Mouse (Mus musculus): ENCODE measurements around the gene Cttn. TPM values are rescaled to one million over a fixed set of nuclear protein-coding genes. Genes with fewer than 3 reads are reported as not detected.

Gene Cttn
- polyA plus RNA-seq, 1 experiment from 2014 or later, result 202 TPM

DNA sequence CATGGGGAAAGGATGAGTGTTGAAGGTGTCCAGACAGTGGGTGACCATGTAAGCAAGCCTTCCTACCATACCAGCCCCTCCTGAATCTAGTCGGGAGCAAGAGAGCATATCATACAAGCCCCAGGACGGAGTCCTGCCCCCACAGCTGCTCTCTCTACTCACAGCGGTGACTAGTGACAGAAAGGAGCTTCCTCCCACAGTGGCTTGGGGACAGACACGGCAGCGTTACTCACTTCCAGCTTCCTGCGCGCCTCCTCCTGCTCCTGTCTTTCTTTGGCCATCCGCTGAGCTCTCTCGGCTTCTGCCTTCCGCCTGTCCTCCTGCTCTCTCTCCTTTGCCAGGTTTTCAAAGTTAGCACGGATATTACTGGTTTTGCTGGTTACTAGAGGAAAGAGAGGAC is 29.3 kb downstream of the Cttn start:
- ATAC-seq (ENCODE audit: insufficient read depth, low FRiP score, low TSS enrichment) (no peak), DNase-seq (ENCODE audit: low spot score) (no peak)
- no peaks in the 10 kb centered on the region for H3K9me3 ChIP-seq (ENCODE audit: control insufficient read depth, low read length)
- H3K36me3 ChIP-seq (ENCODE audit: control insufficient read depth, insufficient read depth, low read length), result peaks cover 40% of the 10 kb centered on the region
- no peaks in the 10 kb centered on the region for H3K27me3 ChIP-seq (ENCODE audit: control insufficient read depth, insufficient read depth, low read length)
- H3K4me2 ChIP-seq (ENCODE audit: low read depth), result no peak overlapping the region
- no peak overlapping the region for H3K27ac ChIP-seq (ENCODE audit: low read depth, low read length)
- 96% methylated on average over 11 of the region's 11 CpGs for WGBS
- no peak overlapping the region for H3K4me3 ChIP-seq (ENCODE audit: low read depth, low read length)
- H3K9ac ChIP-seq (ENCODE audit: low read length), result no peak overlapping the region
- no peaks in the 10 kb centered on the region for H3K4me1 ChIP-seq (ENCODE audit: control insufficient read depth, insufficient read depth, low read length)

- 98% methylated on average over 7 of the region's 7 CpGs for WGBS
- H3K27ac ChIP-seq (ENCODE audit: low read depth, low read length), result no peak overlapping the region
- H3K36me3 ChIP-seq (ENCODE audit: control insufficient read depth, insufficient read depth, low read length), result peaks cover 34% of the 10 kb centered on the region
- ATAC-seq (ENCODE audit: insufficient read depth, low FRiP score, low TSS enrichment) (no peak), DNase-seq (ENCODE audit: low spot score) (no peak)
- no peaks in the 10 kb centered on the region for H3K4me1 ChIP-seq (ENCODE audit: control insufficient read depth, insufficient read depth, low read length)
- H3K9me3 ChIP-seq (ENCODE audit: control insufficient read depth, low read length), result no peaks in the 10 kb centered on the region
- H3K4me2 ChIP-seq (ENCODE audit: low read depth), result no peak overlapping the region
- H3K4me3 ChIP-seq (ENCODE audit: low read depth, low read length), result no peak overlapping the region
- H3K9ac ChIP-seq (ENCODE audit: low read length), result no peak overlapping the region
- H3K27me3 ChIP-seq (ENCODE audit: control insufficient read depth, insufficient read depth, low read length), result no peaks in the 10 kb centered on the region
Observed at GRCm38 (mm10) chr7:144438811-144439210, 32.0 kb downstream of the Cttn start.

DNA sequence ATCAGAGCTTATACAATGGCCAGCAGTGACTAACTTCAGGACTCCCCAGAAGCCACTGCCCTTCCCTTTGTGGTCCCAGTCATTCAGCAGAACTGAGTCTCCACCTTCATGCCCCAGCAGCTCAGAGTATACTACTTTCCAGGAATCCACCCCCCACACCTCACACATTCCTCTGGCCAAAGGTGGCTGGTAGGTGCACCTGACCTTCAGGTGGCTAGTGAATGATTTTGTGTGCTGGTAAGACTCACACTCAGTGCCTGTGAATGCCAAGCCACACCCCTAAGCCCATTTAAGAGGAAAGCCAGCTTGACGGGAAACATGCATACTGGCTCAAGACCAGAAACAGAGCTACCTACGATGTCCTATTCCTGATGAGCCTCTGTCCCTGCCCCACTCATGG is 37.9 kb downstream of the Cttn start:
- Histone ChIP-seq H3K9ac (ENCODE audit: low read length) (no peak overlapping the region), H3K4me1 (ENCODE audit: control insufficient read depth, insufficient read depth, low read length) (no peaks in the 10 kb centered on the region), H3K4me3 (ENCODE audit: low read depth, low read length) (no peak overlapping the region), H3K36me3 (ENCODE audit: control insufficient read depth, insufficient read depth, low read length) (peaks cover 6% of the 10 kb centered on the region), H3K27ac (ENCODE audit: low read depth, low read length) (no peak overlapping the region), H3K27me3 (ENCODE audit: control insufficient read depth, insufficient read depth, low read length) (no peaks in the 10 kb centered on the region), H3K9me3 (ENCODE audit: control insufficient read depth, low read length) (no peaks in the 10 kb centered on the region), H3K4me2 (ENCODE audit: low read depth) (no peak overlapping the region)
- WGBS, result 79% methylated on average over 2 of the region's 2 CpGs
- no peak for DNase-seq (ENCODE audit: low spot score)
- no peak for ATAC-seq (ENCODE audit: insufficient read depth, low FRiP score, low TSS enrichment)

DNA sequence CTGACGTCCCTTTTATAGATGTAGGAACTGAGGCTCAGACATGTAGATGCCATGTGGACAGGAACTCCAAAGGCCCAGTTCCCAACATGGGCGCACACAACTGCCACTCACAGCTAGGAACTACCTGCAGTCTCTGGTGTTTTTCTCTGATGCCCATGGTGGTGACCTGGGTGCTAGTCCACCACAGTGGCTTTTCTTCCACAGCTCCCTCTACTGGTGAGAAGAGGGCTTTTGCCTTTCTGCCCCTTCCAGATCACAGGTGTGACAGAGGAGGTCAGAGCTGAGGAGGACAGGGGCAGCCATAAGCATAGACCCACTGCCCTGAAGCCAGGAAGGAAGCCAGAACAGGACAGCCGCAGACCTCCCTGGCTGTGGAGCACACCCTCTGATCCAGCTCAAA is 43.3 kb downstream of the Cttn start:
- no peak for DNase-seq (ENCODE audit: low spot score)
- 77% methylated on average over 3 of the region's 3 CpGs for WGBS
- Histone ChIP-seq H3K9ac (ENCODE audit: low read length) (no peak overlapping the region), H3K27ac (ENCODE audit: low read depth, low read length) (no peak overlapping the region), H3K4me2 (ENCODE audit: low read depth) (no peak overlapping the region), H3K36me3 (ENCODE audit: control insufficient read depth, insufficient read depth, low read length) (no peaks in the 10 kb centered on the region), H3K27me3 (ENCODE audit: control insufficient read depth, insufficient read depth, low read length) (no peaks in the 10 kb centered on the region), H3K9me3 (ENCODE audit: control insufficient read depth, low read length) (no peaks in the 10 kb centered on the region), H3K4me1 (ENCODE audit: control insufficient read depth, insufficient read depth, low read length) (no peaks in the 10 kb centered on the region), H3K4me3 (ENCODE audit: low read depth, low read length) (no peak overlapping the region)
- ATAC-seq (ENCODE audit: insufficient read depth, low FRiP score, low TSS enrichment), result no peak

DNA sequence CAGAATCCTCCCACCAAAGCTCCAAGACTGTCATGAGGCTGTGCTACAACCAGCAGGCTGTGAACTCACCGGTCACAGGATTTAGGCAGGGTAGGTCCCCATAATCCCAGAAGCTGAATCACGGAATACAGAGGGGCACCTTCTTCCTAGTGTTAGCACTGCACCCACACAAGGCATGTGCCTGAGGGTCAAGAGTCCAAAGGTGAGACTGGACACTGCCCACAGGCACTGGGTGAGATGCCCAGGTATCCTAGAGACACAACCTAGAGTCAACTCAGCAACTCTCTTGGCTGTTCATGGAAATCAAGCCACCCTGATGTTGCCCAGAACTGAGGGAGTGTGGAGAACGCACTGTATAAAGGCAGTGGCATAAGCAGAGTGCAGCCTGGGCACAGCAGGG is 44.2 kb downstream of the Cttn start:
- no peak for DNase-seq (ENCODE audit: low spot score)
- Histone ChIP-seq H3K36me3 (ENCODE audit: control insufficient read depth, insufficient read depth, low read length) (no peaks in the 10 kb centered on the region), H3K27ac (ENCODE audit: low read depth, low read length) (no peak overlapping the region), H3K4me1 (ENCODE audit: control insufficient read depth, insufficient read depth, low read length) (no peaks in the 10 kb centered on the region), H3K4me2 (ENCODE audit: low read depth) (no peak overlapping the region), H3K9me3 (ENCODE audit: control insufficient read depth, low read length) (no peaks in the 10 kb centered on the region), H3K9ac (ENCODE audit: low read length) (no peak overlapping the region), H3K4me3 (ENCODE audit: low read depth, low read length) (no peak overlapping the region), H3K27me3 (ENCODE audit: control insufficient read depth, insufficient read depth, low read length) (no peaks in the 10 kb centered on the region)
- 84% methylated on average over 3 of the region's 3 CpGs for whole genome bisulfite sequencing
- ATAC-seq (ENCODE audit: insufficient read depth, low FRiP score, low TSS enrichment), result no peak

DNA sequence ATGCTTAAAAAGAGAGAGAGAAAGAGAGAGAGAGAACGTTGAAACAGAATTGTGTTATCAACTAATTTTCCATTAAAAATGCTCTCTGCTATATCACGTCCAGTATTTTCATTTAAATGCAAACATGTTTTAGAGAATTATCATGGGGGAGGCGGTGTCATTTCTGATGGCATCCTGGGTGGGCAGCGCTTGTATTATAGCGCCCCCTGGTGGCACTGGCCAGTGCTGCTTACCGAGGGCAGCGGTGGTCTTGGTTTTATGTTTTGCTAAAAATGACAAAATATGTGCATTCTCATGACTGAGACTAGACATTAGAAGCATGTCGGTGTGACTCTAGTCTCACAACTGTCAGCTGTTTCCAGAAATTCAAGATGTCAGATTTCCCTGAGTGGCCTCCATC is 44.9 kb downstream of the Cttn start:
- DNase-seq (ENCODE audit: low spot score), result peak; percentile 70
- H3K4me3 ChIP-seq (ENCODE audit: low read depth, low read length), result no peak overlapping the region
- H3K9me3 ChIP-seq (ENCODE audit: control insufficient read depth, low read length), result no peaks in the 10 kb centered on the region
- H3K4me2 ChIP-seq (ENCODE audit: low read depth), result no peak overlapping the region
- H3K27me3 ChIP-seq (ENCODE audit: control insufficient read depth, insufficient read depth, low read length), result no peaks in the 10 kb centered on the region
- WGBS, result 15% methylated on average over 8 of the region's 8 CpGs
- H3K36me3 ChIP-seq (ENCODE audit: control insufficient read depth, insufficient read depth, low read length), result no peaks in the 10 kb centered on the region
- no peak overlapping the region for H3K27ac ChIP-seq (ENCODE audit: low read depth, low read length)
- ATAC-seq (ENCODE audit: insufficient read depth, low FRiP score, low TSS enrichment), result no peak
- H3K4me1 ChIP-seq (ENCODE audit: control insufficient read depth, insufficient read depth, low read length), result no peaks in the 10 kb centered on the region
- H3K9ac ChIP-seq (ENCODE audit: low read length), result no peak overlapping the region

- Histone ChIP-seq H3K9me3 (ENCODE audit: control insufficient read depth, low read length) (no peaks in the 10 kb centered on the region), H3K36me3 (ENCODE audit: control insufficient read depth, insufficient read depth, low read length) (no peaks in the 10 kb centered on the region), H3K4me3 (ENCODE audit: low read depth, low read length) (no peak overlapping the region), H3K27me3 (ENCODE audit: control insufficient read depth, insufficient read depth, low read length) (no peaks in the 10 kb centered on the region), H3K27ac (ENCODE audit: low read depth, low read length) (no peak overlapping the region), H3K4me2 (ENCODE audit: low read depth) (no peak overlapping the region), H3K9ac (ENCODE audit: low read length) (no peak overlapping the region), H3K4me1 (ENCODE audit: control insufficient read depth, insufficient read depth, low read length) (peaks cover 8% of the 10 kb centered on the region; the same call in 1 of the 2 replicates)
- ATAC-seq (ENCODE audit: insufficient read depth, low FRiP score, low TSS enrichment) (no peak), DNase-seq (ENCODE audit: low spot score) (no peak)
- WGBS, result 73% methylated on average over 6 of the region's 6 CpGs
Observed at GRCm38 (mm10) chr7:144421478-144421877, 49.3 kb downstream of the Cttn start.

DNA sequence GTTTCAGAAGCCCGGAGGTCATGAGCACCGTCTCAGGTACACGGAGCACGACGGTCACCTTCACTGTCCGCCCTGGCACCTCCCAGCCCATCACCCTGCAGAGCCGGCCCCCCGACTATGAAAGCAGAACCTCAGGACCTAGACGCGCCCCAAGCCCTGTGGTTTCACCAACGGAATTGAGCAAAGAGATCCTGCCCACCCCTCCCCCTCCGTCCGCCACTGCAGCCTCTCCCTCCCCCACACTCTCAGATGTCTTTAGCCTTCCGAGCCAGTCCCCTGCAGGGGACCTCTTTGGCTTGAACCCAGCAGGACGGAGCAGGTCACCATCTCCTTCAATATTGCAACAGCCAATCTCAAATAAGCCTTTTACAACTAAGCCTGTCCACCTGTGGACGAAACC is 50.3 kb downstream of the Cttn start:
- ATAC-seq (ENCODE audit: insufficient read depth, low FRiP score, low TSS enrichment), result no peak
- Histone ChIP-seq H3K4me2 (ENCODE audit: low read depth) (no peak overlapping the region), H3K4me3 (ENCODE audit: low read depth, low read length) (no peak overlapping the region), H3K4me1 (ENCODE audit: control insufficient read depth, insufficient read depth, low read length) (peaks cover 8% of the 10 kb centered on the region; the same call in 1 of the 2 replicates), H3K9me3 (ENCODE audit: control insufficient read depth, low read length) (no peaks in the 10 kb centered on the region), H3K27me3 (ENCODE audit: control insufficient read depth, insufficient read depth, low read length) (no peaks in the 10 kb centered on the region), H3K27ac (ENCODE audit: low read depth, low read length) (no peak overlapping the region), H3K9ac (ENCODE audit: low read length) (no peak overlapping the region), H3K36me3 (ENCODE audit: control insufficient read depth, insufficient read depth, low read length) (no peaks in the 10 kb centered on the region)
- DNase-seq (ENCODE audit: low spot score), result no peak
- 30% methylated on average over 16 of the region's 16 CpGs for WGBS

DNA sequence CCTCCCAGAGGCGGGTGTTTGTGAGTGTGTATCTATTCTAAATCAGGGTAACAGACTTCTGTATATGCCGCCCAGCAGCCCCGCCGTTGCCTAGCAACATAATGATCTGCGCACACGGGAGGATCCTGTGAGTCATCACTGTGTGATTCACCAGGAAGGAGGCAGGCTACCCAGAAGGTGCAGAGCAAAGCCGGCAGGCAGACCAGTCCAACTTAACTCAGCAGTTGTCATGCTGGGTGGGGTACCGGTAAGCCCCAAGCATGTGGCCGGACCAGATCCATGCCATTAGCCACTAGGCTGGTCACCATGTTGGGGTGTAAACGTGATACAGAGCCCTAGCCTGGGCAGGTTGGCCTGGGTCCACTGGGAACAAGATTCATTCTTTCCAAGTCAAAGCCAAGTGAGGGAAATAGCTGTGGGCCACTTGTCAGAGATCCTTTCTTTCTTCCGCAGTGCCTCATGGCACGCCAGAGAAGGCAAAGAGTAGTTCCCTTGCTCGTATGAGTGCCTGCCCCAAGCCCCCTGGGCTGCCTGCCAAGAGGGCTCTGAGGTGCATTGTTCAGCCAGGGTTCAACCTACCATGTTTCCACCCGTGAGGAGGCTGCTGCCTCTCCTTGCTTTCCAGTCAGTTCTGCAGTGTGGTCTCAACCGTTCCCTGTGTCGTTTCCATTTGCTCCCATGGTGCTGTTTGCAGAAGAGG is 53.0 kb downstream of the Cttn start:
- Histone ChIP-seq H3K27ac (ENCODE audit: low read depth, low read length) (peak overlapping the region; percentile 50; the same call in 1 of the 2 replicates), H3K4me2 (ENCODE audit: low read depth) (no peak overlapping the region), H3K36me3 (ENCODE audit: control insufficient read depth, insufficient read depth, low read length) (no peaks in the 10 kb centered on the region), H3K4me3 (ENCODE audit: low read depth, low read length) (no peak overlapping the region), H3K9ac (ENCODE audit: low read length) (no peak overlapping the region), H3K4me1 (ENCODE audit: control insufficient read depth, insufficient read depth, low read length) (peaks cover 8% of the 10 kb centered on the region; the same call in 1 of the 2 replicates), H3K9me3 (ENCODE audit: control insufficient read depth, low read length) (no peaks in the 10 kb centered on the region), H3K27me3 (ENCODE audit: control insufficient read depth, insufficient read depth, low read length) (no peaks in the 10 kb centered on the region)
- DNase-seq (ENCODE audit: low spot score) (peak; percentile 62), ATAC-seq (ENCODE audit: insufficient read depth, low FRiP score, low TSS enrichment) (peak; percentile 69)
- WGBS, result 49% methylated on average over 16 of the region's 16 CpGs

All from neural tube, embryonic 11.5 days (tissue).